Mouse (Mus musculus) hindbrain, embryonic 13.5 days (tissue): ENCODE measurements around the gene Tmeff1. TPM values are rescaled to one million over a fixed set of nuclear protein-coding genes. Genes with fewer than 3 reads are reported as not detected.

Experiments used
- ATAC-seq: fragments of 200-750 bp; cut with Nextera tagmentation; 2 replicates; pipeline ENCODE4 v1.8.0; 2017; ENCODE audit warnings: moderate TSS enrichment; ENCODE audit not compliant: low FRiP score
- H3K27ac ChIP-seq: fragments of 300-500 bp; sonication (generic); 2 replicates; pipeline ENCODE4 v1.5.1; 2015; ENCODE audit warnings: inconsistent platforms, mild to moderate bottlenecking, moderate library complexity
- H3K27me3 ChIP-seq: fragments of 300-500 bp; sonication (generic); 2 replicates; pipeline ENCODE4 v1.6.1; 2015; ENCODE audit warnings: mild to moderate bottlenecking, inconsistent platforms
- H3K36me3 ChIP-seq: fragments of 300-500 bp; sonication (generic); 2 replicates; pipeline ENCODE4 v1.6.1; 2015; ENCODE audit warnings: mild to moderate bottlenecking, inconsistent platforms
- H3K4me1 ChIP-seq: fragments of 300-500 bp; sonication (generic); replicated peaks from 2 replicates; pipeline ENCODE4 v1.6.1; 2015; ENCODE audit warnings: inconsistent platforms
- H3K4me2 ChIP-seq: fragments of 300-500 bp; sonication (generic); 2 replicates; pipeline ENCODE4 v1.6.1; 2015; ENCODE audit warnings: inconsistent platforms, mild to moderate bottlenecking, moderate library complexity
- H3K4me3 ChIP-seq: fragments of 300-500 bp; sonication (generic); 2 replicates; pipeline ENCODE4 v1.5.1; 2015; ENCODE audit warnings: mild to moderate bottlenecking, inconsistent platforms
- H3K9ac ChIP-seq: fragments of 300-500 bp; sonication (generic); 2 replicates; pipeline ENCODE4 v1.6.1; 2015; ENCODE audit warnings: mild to moderate bottlenecking, inconsistent platforms
- H3K9me3 ChIP-seq: fragments of 300-500 bp; sonication (generic); 2 replicates; pipeline ENCODE4 v1.6.1; 2016; ENCODE audit warnings: inconsistent platforms
- WGBS: fragments of 180-500 bp; shearing (Covaris S2); methylation state at CpG from one replicate; pipeline ENCODE4 v1.1.7; 2015; 5-methylcytosine and 5-hydroxymethylcytosine counted together
- polyA plus RNA-seq: library from polyadenylated mRNA; unstranded; fragments of >200 nt; fragmentation: Nextera tagmentation; extraction: Ambion mirVana; gene quantifications from 2 replicates; pipeline ENCODE4 v1.2.1, GENCODE M21; 2015

Tmeff1 gene
- polyA plus RNA-seq, 1 experiment from 2014 or later, result 272 TPM

GRCm38 (mm10) chr4:48684593-48685187, 99.7 kb downstream of the Tmeff1 start:
- Histone ChIP-seq H3K4me1 (no peaks in the 10 kb centered on the region), H3K27me3 (no peaks in the 10 kb centered on the region), H3K9ac (no peak overlapping the region), H3K4me2 (no peak overlapping the region), H3K36me3 (no peaks in the 10 kb centered on the region), H3K27ac (no peak overlapping the region), H3K4me3 (no peak overlapping the region), H3K9me3 (no peaks in the 10 kb centered on the region)
- WGBS, result 82% methylated on average over 7 of the region's 7 CpGs
- no peak for ATAC-seq

GRCm38 (mm10) chr4:48688148-48688547, 103.2 kb downstream of the Tmeff1 start:
- Histone ChIP-seq H3K27me3 (no peaks in the 10 kb centered on the region), H3K36me3 (no peaks in the 10 kb centered on the region), H3K9ac (no peak overlapping the region), H3K4me1 (peaks cover 16% of the 10 kb centered on the region), H3K4me2 (no peak overlapping the region), H3K4me3 (no peak overlapping the region), H3K9me3 (no peaks in the 10 kb centered on the region), H3K27ac (no peak overlapping the region)
- WGBS, result 82% methylated on average over 6 of the region's 6 CpGs
- no peak for ATAC-seq

GRCm38 (mm10) chr4:48690640-48691039, 105.7 kb downstream of the Tmeff1 start:
- peak; percentile 60; the same call in 1 of the 2 replicates for ATAC-seq
- 78% methylated on average over 9 of the region's 9 CpGs for WGBS

GRCm38 (mm10) chr4:48691793-48692437, 106.9 kb downstream of the Tmeff1 start:
- H3K27ac ChIP-seq, result peak overlapping the region; percentile 82
- peak; percentile 73 for ATAC-seq

More at GRCm38 (mm10) chr4:48690640-48691039, 105.7 kb downstream of the Tmeff1 start:
- no peaks in the 10 kb centered on the region for H3K9me3 ChIP-seq
- no peak overlapping the region for H3K4me2 ChIP-seq
- no peak overlapping the region for H3K27ac ChIP-seq
- peaks cover 17% of the 10 kb centered on the region for H3K4me1 ChIP-seq
- H3K36me3 ChIP-seq, result no peaks in the 10 kb centered on the region
- H3K9ac ChIP-seq, result no peak overlapping the region
- no peaks in the 10 kb centered on the region for H3K27me3 ChIP-seq
- no peak overlapping the region for H3K4me3 ChIP-seq

GRCm38 (mm10) chr4:48692736-48693292, 107.8 kb downstream of the Tmeff1 start:
- H3K36me3 ChIP-seq, result no peaks in the 10 kb centered on the region
- H3K4me3 ChIP-seq, result no peak overlapping the region
- H3K27me3 ChIP-seq, result no peaks in the 10 kb centered on the region
- peak; percentile 11; the same call in 1 of the 2 replicates for ATAC-seq
- no peak overlapping the region for H3K9ac ChIP-seq
- peaks cover 17% of the 10 kb centered on the region for H3K4me1 ChIP-seq
- 33% methylated on average over 9 of the region's 9 CpGs for WGBS
- no peaks in the 10 kb centered on the region for H3K9me3 ChIP-seq
- peak overlapping the region; percentile 82 for H3K27ac ChIP-seq
- no peak overlapping the region for H3K4me2 ChIP-seq

More at GRCm38 (mm10) chr4:48691793-48692437, 106.9 kb downstream of the Tmeff1 start:
- no peaks in the 10 kb centered on the region for H3K9me3 ChIP-seq
- no peak overlapping the region for H3K4me2 ChIP-seq
- H3K4me1 ChIP-seq, result peaks cover 17% of the 10 kb centered on the region
- H3K4me3 ChIP-seq, result no peak overlapping the region
- H3K27me3 ChIP-seq, result no peaks in the 10 kb centered on the region
- H3K9ac ChIP-seq, result no peak overlapping the region
- 41% methylated on average over 7 of the region's 7 CpGs for WGBS
- no peaks in the 10 kb centered on the region for H3K36me3 ChIP-seq

GRCm38 (mm10) chr4:48696706-48697105, 111.7 kb downstream of the Tmeff1 start:
- no peaks in the 10 kb centered on the region for H3K36me3 ChIP-seq
- no peaks in the 10 kb centered on the region for H3K27me3 ChIP-seq
- H3K4me2 ChIP-seq, result no peak overlapping the region
- H3K27ac ChIP-seq, result no peak overlapping the region
- no peak overlapping the region for H3K4me3 ChIP-seq
- WGBS, result 92% methylated on average over 3 of the region's 3 CpGs
- no peak for ATAC-seq
- H3K9ac ChIP-seq, result no peak overlapping the region
- no peaks in the 10 kb centered on the region for H3K9me3 ChIP-seq
- H3K4me1 ChIP-seq, result peaks cover 13% of the 10 kb centered on the region

GRCm38 (mm10) chr4:48697302-48697701, 112.3 kb downstream of the Tmeff1 start:
- Histone ChIP-seq H3K27me3 (no peaks in the 10 kb centered on the region), H3K4me1 (peaks cover 8% of the 10 kb centered on the region), H3K27ac (no peak overlapping the region), H3K9me3 (no peaks in the 10 kb centered on the region), H3K9ac (no peak overlapping the region), H3K4me2 (no peak overlapping the region), H3K4me3 (no peak overlapping the region), H3K36me3 (no peaks in the 10 kb centered on the region)
- 64% methylated on average over 11 of the region's 11 CpGs for WGBS
- ATAC-seq, result no peak

Other genes with a start within 250 kb of the Tmeff1 start
- 39.8 and 40.9 TPM in 2 replicates for gene Tex10, start 111.7 kb upstream of the Tmeff1 start, polyA plus RNA-seq
- gene Msantd3, start 45.2 kb upstream of the Tmeff1 start, polyA plus RNA-seq, result 33.4 and 39.0 TPM in 2 replicates
- 1.9 and 2.2 TPM in 2 replicates for gene Cavin4, start 78.3 kb downstream of the Tmeff1 start, polyA plus RNA-seq